Mouse (Mus musculus) layer of hippocampus, postnatal 10 days (tissue): Measurements from ENCODE around the gene Isg20l2. TPM values are rescaled to one million over a fixed set of nuclear protein-coding genes. Genes with fewer than 3 reads are reported as not detected.

Experiments used
- DNase-seq, 2 experiments: peaks; one replicate each; pipeline ENCODE4 v3.0.0; 2021; ENCODE audit warnings: low spot score in 2 of 2
- total RNA-seq, 2 experiments: library from RNA; stranded (reverse); gene quantifications; 2 replicates each; pipeline ENCODE4 v1.2.3; 2021

Gene Isg20l2
- total RNA-seq, 2 experiments from 2014 or later, result 17.1 to 19.0 TPM

DNA sequence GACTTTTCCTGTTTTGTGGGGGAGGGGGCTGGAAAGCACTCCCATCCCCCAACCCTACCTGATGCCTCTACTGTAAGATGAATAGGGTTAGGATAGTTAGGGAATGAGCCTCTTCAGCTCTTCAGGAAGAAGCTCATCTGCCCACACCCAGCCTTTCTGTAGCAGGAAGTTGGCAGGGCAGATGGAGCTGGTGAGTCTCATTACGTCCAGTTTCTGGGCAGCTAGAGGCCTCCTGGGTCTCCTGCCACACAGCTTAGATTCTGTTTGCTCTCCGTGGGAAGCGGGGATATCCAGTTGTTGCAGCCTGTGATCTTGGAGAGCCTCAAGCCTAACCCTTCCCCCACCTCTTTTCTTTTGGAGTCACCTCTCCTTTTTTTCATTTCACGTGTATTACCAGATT is 20.2 kb upstream of the Isg20l2 start:
- DNase-seq, result peak in 1 of 2 experiments; percentile 9

DNA sequence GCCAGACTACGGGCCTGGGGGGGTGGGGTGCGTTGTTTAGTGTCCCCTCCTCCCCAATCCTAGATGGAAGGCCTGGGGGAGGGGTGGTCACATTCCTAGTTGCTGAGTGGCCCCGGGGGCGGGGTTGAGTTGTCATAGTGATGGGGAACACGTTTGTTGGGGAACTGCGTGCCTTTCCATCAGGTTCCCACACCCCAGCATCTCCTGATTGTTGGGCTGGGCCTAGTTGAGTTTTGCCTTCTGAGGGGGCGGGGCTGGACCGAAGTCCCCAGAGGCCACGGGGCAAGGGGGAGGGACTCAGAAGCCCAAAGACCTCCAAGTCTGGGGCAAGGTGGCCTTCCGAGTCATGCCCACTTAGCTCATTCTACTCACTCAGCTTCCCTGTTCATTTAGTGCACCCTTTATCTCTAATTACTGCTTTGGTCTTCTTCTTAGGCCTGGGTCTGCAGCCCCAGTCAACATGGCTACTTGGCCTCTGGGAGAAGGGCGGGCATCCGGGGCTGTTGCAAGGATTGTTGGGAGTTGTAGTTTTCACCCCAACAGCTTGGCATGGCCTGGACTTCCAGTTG is 19.5 kb upstream of the Isg20l2 start:
- peak; percentile 67 to 69 for DNase-seq

DNA sequence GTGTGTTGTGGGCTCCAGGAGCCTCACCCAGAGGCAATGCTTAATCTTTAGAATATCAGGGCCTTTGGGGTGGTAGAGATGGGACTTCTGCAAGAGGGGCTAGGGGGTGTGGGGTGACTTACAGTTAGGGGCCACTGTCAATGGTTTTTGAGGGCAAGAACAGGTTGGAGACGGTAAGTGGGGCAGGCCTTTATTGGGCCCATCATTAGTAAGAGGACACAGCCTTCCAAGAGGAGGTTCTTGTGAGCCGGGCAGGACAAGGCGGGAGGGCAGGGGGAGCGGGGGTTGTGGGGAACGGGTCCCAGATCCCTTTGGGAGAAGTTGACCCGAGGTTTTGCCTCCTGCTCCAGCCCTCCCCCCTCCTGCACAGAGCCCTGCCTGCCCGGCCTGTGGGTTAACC is 16.6 kb upstream of the Isg20l2 start:
- no peak for DNase-seq

DNA sequence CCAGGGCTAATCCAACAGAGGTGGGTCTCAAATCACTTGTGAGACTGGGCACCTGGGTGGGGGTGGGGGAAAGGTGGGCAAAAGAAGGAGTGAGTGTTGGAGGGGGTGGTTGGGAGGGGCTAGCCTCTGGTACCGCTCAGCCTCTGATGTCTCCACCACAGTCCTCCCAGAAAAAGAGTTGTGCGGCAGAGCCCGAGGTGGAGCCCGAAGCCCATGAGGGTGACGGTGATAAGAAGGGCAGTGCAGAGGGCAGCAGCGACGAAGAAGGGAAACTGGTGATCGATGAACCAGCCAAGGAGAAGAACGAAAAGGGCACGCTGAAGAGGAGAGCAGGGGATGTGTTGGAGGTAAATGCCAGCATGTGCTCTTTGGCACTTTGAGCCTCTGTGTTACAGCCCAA is 16.2 kb upstream of the Isg20l2 start:
- DNase-seq, result no peak

DNA sequence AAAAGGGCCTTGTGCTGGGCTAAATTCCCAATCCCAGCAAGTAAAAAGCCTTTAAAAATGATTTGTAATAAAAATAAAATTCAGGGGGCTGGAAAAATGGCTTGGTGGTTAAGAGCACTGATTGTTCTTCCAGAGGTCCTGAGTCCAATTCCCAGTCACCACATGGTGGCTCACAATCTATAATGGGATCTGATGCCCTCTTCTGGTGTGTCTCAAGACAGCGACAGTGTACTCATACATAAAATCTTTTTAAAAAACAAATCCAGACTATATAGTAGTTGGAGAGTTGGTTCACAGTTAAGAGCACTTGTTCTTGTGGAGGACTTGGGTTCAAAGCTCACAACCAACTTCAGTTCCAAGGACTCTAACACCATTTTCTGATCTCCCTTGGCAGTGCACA is 13.1 kb upstream of the Isg20l2 start:
- DNase-seq, result no peak

DNA sequence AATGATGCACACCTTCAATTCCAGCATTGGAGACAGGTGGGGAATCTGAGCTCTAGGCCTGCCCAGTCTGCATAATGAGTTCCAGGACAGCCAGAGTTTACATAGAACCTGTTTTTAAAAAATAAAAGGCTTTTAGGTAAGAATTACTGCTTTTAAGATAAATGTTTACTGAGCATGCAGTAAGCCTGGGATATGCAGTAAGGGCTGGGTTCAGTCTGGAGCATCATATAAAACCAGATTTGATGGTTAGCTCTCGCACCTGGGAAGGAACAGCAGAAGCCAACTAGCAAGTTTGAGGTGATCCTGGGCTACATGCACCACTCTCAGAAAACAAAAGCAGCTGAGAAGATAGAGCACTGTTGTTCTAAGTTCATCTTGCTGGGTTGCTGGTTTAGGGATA is 11.6 kb upstream of the Isg20l2 start:
- DNase-seq, result peak in 1 of 2 experiments; percentile 15

DNA sequence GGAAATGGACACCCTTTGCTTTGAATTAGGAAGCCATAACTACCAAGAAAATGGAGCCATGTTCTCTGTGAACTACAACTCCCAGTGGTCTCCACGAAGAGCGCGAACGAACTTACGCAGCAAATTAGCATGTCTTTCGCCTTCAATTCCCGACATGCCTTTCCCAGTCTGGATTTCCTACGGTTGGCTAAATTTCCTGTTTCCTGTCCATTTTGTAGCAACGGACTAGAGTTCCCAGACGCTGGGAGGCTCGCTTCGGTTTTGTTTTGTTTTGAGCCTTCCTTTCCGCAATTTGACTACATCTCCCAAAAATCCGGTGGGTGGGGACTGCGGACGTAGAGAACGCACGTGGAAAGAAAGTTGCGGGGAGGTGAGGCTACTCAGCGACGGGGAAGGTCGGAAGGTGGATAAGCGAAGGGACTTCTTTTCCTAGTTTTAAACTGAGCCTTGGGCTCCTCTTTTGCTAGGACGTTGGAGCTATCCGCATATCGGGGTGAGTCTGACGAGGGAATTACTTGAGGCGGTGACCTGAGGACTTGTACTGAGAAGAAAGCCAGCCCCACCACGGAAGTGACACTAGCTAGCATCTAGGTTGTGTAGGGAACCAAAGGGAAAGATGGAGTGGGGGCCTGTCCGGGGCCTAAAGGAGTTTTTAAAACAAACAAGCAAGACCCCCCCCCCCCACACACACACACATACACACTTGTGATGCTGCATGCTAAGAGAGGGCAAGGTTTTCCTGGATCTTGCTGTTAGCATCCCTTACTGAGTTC is 10.6 kb upstream of the Isg20l2 start, which contains the start of gene Mrpl24:
Gene Mrpl24 (plus strand): TSS at position 171 of the 773 bp plus-strand sequence.
- DNase-seq, result peak; percentile 72 to 77

DNA sequence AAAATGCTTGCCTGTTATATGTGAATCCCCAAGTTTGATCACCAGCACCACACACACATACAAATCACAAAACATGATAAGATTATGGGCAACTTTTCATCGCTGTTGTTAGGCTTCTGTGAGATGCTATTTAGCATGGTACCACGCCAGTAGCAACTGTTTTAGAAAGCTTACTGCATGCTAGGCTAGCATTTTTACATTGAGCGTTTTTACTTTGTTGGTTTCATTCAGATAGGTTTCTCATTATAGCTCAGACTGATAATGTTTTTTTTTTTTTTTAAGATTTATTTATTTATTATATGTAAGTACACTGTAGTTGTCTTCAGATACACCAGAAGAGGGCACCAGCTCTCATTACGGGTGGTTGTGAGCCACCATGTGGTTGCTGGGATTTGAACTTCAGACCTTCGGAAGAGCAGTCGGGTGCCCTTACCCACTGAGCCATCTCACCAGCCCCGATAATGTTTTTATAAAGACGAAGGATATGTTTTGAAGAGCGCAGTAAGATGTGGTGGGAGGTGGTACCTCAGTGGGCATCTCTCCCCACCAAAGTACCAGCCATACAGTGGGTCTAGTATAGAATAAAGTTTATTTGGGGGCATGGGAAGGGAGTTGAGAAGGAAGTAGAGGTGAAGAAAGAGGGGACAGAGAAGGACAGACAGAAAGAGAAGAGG is 9.7 kb upstream of the Isg20l2 start:
- no peak for DNase-seq

DNA sequence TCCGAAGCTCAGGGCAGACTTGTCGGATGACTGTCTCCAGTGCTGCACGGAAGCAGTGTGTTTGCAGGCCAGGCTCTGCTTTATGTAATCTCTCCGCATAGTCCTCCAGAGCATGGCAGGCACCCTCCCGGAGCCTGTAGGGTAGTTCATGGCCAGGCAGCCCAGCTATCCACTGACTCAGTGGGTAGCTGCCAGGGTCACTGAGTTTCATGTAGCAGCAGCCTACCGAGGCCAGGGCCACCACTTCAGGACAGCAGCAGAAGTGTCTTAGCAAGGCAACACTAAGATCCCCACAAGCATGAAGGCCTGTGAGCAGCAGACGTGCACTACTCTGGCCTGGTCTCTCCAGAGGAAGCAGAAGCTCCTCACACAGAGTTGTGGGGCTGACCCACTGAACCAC is 5.1 kb upstream of the Isg20l2 start:
- no peak for DNase-seq

DNA sequence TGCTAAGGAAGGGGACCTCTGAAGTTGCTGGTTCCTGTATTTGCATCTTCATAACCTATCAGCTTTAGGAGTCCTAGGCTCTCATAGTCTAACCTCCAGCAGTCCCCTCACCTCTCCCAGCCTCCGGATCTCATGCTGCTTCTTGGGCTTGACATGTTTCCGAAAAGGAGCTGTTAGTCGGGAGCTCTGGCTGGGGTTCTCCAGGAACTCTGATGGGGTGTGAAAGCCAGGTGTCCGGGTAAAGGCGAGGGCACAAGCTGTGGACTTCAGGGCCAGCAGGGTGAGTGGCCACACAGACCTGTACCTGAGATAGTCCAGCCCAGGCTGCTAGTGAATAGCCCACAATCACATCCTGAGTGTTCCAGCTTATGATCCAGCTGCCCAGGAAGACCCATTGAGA is 2.7 kb upstream of the Isg20l2 start:
- DNase-seq, result no peak

DNA sequence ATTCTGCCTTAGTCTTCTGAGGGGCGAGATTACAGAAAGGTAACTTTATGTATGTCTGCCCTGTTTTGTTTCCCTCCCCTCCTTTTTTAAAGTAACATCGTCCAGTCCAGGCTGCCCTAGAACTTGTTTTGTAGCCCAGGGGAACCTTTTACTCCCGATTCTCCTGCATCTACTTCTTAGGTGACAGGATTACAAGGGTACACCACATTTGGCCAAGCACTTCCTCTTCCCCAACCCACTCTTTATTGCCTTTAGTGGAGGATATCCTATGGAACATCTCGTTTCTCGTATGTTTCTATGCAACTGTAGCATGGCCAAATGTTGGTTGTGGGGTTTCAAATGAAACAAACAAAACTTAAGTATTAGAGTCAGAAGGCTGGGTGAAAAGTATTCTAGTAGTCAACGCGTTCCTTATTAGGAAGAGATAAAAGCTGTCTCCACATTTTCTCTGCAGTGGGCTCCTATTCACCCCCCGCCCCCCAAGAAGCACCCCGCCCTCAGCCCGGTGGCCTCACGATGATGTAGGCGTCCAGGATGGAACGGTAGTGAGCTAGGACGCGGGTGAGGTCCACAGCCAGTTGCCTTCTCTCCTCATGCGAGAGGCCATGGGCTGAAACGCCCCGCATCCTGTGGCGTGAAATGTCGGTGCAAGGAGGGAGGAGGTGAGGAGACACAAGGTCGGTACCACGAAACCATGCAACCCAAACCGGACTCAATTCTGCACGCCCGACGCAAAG is 605 bp upstream of the Isg20l2 start:
- DNase-seq, result no peak

DNA sequence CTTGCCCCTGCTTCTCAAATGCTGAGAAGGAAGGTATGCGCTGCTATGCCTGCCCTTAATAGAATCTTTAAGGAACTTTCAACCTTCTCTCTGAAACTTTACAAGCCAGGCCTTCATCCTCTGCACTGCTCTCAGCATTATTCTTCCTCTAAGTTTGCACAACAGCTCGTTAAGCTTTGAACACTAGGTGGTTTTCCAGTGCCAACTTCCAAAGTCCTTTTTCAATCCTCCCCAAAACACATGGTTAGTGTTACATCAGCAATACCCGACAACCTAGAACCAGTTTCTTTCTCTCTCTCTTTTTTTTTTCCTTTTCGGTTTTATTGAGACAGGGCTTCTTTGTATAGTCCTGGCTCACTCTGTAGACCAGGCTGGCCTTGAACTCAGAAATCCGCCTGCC is 3.9 kb downstream of the Isg20l2 start:
- DNase-seq, result no peak

DNA sequence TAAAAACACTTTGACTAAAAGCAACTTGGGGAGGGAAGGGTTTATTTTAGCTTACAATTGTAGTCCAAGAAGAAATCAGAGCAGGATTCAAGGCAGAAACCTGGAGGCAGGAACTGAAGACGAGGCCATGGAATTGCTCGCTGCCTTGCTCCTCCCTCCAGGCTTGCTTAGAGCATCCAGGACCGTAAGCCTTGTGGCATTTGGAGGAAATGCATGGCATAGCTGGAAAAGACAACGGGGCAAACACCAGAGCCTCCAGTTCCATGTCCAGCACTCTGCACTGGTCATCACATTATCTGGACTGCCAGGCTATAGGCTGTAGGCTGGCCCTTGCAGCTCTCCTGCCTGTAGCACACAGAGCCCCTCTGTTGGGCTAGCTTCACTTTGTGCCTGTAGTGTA is 4.4 kb downstream of the Isg20l2 start:
- no peak for DNase-seq

DNA sequence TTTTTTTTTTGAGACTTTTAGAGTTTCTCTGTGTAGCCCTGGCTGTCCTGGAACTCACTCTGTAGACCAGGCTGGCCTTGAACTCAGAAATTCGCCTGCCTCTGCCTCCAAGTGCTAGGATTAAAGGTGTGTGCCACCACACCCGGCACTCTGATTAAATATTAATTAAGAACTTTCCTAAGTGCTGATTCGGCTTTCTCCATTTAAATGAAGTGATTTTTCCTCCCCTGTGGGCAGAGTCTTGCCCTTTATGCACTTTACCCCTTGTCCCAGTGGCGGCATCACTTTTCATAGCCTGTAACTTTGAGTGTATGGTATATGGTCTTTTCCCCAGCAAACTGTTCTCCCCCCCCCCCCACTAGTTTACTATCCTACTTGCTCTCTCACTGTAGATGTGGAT is 5.1 kb downstream of the Isg20l2 start:
- no peak for DNase-seq

DNA sequence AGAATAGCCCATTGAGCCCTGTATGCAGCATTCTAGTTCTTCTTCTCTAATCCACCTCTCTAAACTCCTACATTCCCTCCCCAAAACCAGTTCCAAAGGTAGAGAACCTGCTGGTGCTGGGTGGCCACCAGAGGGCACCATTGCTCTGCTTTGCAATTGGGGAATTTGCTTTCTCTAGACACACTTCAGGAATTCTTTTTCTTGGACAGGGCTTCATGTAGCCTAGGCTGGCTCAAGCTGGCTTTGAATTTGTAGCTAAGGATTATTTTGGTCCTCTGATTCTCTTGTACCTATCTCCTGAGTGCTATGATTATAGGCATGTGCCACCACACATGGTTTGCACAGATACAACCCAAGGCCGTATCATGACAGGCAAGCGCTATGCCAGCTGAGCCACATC is 5.7 kb downstream of the Isg20l2 start:
- peak; percentile 84 to 89 for DNase-seq

DNA sequence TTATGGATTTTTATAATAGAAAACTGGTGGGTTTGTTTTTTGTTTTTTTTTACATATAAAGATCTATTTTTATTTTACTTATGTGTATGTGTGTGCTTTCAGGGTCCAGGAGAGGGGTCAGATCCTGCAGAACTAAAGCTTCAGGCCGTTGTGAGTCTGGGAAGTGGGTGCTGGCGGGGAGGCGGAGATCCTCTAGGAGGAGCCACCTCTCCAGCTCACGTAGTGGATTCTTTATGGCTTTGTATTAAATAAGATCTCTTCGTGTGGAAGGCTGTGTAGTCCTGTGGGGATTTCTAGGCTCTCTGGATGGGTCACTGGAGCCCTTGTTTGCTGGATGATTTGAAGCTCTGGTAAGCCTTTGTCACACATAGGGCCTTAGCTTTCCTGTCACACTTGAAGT is 10.5 kb downstream of the Isg20l2 start:
- no peak for DNase-seq

DNA sequence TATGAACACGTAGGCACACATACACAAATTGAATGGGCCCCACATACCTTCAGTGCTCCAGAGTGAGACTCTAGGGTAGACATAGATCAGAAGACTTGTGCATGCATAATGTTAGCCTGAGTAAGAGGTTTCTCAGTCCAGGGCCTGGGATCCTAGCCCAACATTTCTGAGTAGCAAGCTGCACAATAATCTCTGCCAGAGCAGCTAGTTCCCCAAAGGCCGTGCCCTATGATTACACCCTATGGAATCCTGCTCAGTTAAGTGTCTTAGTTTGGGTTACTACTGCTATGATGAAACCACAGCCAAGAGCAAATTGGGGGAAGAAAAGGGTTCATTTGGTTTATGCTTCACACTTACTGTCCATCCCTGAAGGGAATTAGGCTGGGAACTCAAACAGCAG is 12.4 kb downstream of the Isg20l2 start:
- DNase-seq, result no peak

DNA sequence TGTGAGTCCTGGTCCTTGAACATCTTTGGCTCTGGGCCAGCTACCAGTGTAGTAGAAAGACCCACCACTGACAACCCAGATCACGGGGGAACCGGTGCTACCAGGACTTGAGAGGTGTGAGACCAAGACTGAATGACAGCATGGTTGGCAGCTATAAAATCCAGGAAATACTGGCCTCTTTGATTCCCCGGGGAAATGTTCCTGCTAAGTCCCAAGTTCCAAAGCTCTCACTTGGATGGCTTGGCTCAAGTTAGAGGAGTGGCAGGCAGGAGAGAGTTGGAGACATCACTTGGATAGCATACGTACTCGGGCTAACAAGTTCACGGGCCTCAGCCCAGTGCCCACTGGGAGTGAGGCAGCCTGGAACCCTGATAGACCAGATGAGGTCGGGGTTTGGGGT is 13.5 kb downstream of the Isg20l2 start:
- no peak for DNase-seq

DNA sequence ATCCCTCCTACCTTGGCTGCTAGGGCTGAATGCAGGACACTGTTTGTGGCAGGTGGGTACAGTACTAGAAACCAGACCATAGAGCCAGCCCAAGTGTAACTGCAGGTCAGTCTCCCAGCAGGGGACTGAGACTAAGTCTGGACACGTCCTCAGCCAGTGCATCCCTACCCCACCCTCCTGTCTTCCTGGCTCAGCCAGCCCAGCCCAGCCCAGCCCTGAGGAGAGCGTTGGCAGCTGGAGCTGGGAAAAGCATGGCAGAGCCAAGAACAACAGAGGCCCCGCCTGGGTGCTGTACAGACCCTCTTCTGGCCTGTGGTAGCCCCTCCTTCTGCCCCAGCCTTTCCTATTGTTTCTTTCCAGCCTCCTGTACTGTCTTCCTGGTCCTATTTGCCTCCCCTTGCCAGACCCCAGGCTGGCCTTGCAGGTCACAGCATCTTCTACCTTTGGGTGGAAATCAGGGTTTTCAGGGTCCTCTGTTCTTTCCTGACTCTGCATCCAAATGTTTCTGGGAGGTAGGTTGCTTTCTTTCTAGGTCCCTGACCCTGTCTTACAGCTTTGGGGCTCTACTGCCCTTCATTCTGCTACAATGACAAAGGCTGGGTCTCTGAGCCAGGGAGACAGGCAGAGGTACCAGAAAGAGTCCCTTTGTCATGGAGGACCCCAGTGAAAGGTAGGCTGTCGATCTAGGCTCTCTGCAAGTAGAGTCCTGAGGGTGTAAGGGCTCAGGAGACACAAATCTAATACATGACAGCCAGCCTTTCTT is 14.9 kb downstream of the Isg20l2 start:
- DNase-seq, result no peak

DNA sequence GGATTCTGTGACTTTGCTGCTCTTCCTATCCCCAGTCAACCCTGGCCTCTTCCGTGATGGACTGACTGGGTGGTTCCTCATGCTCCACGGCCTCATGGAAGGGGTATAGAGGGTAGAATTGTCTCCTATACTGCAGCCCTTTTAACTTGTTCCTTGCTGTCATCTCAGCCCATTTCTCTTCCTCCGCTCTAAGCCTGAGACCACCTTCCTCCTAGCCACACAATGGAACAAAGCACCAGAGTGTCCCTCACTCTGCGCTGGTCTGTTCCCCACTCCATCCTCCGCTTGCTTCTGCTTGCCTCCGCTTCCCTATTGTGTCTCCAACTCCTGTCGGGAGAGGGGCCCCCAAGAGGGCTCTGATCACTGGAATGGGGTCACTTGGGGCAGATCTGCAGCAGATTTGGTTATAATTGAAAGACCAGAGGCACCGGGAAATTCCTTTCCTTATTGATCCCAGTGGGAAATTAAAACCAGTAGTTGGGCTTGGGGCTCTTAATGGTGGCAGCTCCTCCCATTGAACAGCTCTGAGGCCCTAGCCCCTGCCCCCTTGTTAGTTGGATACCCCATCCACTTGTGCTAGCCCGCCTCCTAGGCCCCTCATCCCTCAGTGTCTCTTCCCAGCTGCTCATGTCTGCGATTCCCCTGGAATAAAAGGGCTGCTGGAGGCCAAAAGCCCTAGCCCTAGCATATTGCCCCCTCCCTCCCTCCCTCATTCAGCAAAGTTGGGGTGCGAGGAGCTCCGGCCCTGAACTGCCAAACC is 15.8 kb downstream of the Isg20l2 start:
- DNase-seq, result no peak

DNA sequence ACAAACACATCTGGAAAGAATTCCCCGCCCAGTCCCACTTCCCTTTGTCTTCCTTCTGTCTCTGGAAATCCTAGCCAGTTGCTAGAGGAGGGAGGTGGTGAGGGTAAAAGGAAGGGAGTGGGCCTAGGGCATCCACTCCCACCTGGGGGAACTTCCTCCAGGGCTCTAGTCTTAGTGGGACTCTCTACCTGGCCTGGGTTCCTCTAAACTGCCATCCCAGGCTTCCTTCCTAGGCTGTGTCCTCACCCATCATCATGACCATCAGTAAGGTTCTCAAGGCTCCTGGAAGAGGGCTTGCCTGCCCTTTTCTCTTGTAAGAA is 16.4 kb downstream of the Isg20l2 start:
- DNase-seq, result no peak
